Mouse (Mus musculus) brain, adult 2 months (tissue): Measurements from ENCODE around the gene Uckl1.

Experiments
- DNase-seq: peaks from one replicate; pipeline ENCODE4 v3.0.0; 2011; ENCODE audit warnings: low read depth, low spot score

The Uckl1 gene

GRCm38 (mm10) chr2:181584411-181584942, at the start of gene Uckl1:
Uckl1 (minus strand) TSS chr2:181584892.
- no peak for DNase-seq

DNA sequence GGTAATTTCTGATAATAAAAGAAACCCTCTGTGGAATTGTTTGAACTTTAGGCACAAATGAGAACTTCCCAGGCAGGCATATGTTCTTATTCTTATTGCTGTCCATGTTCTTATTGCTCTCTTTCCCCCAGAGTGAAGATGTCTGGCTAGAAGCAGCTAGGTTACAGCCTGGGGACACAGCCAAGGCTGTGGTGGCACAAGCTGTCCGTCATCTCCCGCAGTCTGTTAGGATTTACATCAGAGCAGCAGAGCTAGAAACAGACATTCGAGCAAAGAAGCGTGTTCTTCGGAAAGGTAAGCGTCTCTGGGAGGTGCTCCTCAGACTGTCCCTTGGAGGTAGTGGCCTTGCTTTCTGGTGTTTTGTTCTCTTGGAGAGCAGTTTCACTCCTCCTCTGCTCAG, 47.9 kb upstream of the Uckl1 start:
- peak; percentile 83 for DNase-seq

DNA sequence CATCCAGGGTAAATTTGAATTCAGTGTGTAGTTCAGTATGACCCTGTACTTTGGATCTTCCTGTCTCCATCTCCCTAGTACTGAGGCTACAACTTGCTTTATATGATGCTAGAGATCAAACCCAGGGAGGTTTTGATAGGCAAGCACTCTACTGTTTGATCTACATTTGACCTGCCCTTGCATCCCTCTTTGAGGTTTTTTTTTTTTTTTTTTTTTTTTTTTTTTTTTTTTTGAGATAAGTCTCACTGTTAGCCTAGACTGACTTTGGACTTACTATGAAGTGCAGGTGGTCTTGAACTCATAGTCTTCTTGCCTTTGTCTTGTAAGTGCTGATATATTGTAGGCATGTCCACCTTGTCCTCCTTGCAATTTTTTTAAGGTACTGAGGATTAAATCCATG, 43.8 kb upstream of the Uckl1 start:
- no peak for DNase-seq

DNA sequence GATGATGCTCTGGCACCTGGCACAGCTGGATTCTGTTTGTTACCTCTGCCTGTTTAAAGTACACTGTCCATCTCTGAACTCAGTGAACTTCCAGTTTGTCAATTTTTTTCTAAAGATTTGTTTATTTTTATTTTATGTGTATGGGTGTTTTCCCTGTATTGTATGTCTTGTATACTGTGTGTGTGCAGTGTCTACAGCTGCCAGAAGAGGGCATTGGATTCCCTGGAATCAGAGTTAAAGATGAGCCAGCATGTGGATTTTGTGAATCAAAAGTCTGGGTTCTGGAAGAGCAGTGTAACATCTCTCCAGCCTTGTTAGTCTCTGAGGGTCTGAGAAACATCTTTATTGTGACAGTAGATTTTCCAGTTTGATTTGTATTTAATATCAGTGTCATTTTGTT, 38.7 kb upstream of the Uckl1 start:
- peak; percentile 51 for DNase-seq

GRCm38 (mm10) chr2:181618761-181619495, 34.2 kb upstream of the Uckl1 start:
- no peak for DNase-seq

DNA sequence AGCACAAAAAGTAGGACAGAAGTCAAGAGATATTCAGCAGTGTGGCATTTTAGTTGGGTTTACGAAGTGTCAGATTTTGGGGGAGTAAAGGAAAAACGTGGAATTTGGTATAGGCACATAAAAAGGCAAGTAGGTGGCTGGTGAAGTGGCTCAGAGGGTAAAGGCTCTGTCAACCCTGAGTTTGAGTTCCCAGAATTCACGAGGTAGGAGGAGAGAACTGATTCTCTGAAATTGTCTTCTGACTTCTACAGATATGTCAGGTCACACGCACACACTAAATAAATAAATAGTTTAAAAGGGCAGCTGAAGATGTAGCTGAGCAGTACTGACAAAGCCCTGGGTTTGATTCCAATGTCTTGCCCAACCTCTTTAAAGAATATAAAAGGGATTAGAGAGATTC, 17.7 kb upstream of the Uckl1 start:
- DNase-seq: no peak

DNA sequence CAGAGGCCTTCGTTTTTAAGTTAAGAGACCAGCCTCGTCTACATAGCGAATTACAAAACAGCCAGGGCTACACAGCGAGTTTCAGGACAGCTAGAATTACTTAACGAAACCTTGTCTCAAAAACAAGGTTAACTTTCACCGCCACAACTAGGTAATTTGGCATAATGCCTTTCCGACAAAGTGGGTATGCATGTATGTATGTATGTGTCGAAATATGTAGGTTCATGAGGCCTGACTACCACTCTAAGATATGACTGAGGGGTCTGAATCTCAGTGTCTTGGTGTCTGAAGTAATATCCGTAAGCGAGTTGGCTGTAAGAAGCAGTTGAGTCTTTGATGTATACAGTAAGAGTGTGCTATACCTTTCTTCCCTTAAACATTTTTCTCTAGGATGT, 17.1 kb upstream of the Uckl1 start:
- DNase-seq: no peak

GRCm38 (mm10) chr2:181600828-181601750, 16.4 kb upstream of the Uckl1 start:
- DNase-seq: peak; percentile 99

DNA sequence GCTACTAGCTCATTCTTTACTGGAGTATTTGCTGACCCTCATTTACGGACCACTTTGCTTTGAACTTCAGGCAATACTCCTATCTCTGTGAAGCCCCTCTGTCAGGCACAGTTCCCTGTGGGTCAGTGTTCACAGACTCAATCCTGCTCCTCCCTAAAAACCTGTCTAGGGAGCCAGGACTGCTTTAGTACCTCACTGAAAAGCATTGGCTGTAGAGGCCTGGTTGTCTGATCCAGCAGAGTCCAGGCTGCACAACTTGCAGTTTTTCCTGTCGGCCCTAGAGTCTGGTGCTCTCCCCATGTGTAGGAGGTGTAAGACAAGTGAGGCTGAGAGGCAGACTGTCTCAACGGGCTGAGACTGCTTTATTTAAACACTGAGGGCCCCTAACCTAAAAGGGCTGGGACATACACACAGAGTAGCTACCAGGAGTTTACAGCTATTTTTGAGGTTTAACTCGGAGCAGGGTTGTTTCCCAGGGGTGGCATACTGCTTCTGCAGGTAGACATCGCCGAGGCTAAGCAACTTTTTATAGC, 15.6 kb upstream of the Uckl1 start:
- peak; percentile 68 for DNase-seq

GRCm38 (mm10) chr2:181598454-181599351, 14.0 kb upstream of the Uckl1 start, which contains the start of gene Samd10:
Samd10 (minus strand) TSS chr2:181599212.
- DNase-seq: peak; percentile 85

DNA sequence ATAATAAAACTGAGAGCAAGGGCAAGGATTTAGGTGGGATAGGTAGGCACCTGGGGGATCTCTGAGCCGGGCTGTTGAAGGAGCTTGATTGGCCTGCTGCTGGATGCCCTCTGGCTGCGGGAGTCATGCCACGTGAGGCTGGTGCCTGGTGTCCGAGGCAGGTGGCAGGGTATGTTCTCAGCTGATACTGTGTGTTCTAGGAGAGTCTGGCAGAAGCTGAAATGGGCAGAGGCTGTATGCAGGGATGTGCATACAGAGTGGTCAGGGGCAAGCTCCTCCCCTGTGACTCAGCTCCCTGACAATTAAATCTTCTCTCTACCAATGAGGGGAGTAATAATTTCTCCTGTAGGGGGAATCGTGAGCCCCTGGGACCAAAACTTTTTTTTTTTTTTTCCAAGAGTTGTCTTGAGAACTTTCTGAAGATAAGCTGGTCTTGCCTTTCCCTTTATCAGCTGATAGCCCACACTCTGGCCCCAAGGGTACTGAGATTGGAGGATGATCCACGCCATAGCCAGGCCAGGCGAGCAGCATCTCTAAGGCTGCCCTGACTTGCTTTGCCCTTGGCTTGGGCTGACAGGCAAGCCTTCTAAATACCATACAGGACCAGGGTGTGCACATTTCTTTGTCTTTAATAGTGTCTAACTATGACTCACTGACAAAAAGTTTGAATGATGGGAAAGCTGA, 12.8 kb upstream of the Uckl1 start:
- peak; percentile 53 for DNase-seq

DNA sequence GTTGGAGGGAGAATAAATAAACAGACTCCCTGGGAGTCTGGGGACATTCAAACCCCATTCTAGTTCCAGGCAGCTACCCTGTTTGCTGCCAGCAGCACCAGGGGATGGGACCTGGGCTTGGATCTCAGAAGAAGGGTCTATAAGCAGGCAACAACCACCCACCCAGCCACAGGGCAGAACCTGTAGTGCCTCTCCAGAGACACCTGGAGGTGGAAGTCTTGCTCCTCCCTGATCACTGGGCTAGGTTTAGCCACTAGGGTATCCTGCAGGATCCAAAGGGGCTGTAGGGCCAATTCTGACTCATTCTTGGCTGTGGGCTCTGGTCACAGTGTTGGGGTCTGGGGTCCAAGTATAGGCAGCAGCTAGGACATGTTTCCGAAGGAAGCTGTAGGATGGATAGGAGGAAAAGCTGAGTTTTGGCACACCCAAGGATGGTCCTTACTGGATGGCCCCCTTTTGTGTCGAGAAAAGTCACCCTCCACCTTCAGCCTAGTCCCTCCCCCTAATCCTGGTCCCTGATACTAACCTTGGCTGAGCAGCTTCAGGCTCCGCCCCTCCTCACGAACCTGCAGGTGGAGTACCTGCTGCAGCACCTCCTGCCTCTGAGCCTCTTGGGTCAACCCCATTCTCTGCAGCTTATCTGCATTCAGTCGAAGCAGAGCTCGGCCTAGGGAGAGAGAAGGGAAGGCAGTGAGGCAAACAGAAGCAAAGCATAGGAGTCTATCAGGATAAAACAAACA, 11.7 kb upstream of the Uckl1 start:
- no peak for DNase-seq

DNA sequence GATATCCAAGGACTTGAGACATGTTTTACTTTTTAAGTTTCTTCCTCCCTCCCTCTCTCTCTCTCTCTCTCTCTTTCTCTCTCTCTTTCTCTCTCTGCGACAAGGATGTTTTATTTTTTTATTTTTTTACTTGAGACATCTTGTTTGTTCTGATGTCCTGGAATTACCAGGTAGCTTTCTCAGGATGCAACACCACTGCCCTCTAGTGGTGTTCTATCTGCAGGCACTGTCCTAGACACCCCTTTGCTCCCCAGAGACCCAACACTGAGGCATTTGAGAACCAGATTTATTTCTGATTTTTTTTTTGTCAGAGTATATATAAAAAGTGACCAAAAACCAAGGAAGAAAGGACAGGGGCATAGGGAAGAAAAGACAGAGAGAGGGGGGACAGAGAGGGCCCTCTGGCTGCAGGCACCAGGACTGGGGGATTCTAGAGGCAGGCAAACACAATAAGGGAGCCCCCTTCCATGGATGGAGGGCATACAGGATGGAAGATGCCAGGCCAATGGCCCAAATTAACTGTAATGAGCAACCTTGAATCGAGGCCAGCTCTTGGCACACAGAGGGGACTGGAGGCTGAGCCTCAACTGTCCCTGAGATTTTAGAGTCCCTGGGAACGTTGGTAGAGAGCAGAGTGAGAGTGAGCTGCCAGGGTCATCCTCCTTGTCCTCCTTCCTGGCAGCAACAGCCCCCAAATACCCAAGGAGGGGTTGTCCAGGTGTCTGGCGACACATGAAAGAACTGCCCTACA, 10.4 kb upstream of the Uckl1 start:
- peak; percentile 81 for DNase-seq

DNA sequence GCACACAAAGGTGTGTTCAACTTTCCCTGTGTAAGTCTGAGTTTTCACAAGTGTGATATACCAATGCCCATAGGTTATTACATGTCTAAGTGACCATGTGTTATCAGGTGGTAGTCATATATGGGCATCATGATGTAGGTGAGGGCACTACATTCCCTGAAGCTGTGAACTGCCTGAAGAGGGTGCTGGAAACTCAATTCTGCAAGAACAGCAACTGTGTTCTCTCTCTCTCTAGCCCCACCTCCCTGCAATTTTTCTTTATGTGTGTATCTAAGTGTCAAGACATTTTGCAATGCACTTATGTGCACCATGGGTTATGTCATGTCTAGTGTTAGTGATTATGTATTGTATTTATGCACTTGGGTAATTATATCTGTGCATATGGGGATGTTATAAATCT, 9.2 kb upstream of the Uckl1 start:
- DNase-seq: no peak

GRCm38 (mm10) chr2:181593042-181593421, 8.3 kb upstream of the Uckl1 start:
- peak; percentile 50 for DNase-seq

- peak; percentile 82 for DNase-seq
Observed at GRCm38 (mm10) chr2:181592231-181593041, 7.7 kb upstream of the Uckl1 start, which contains the start of gene Zfp512b. Zfp512b (minus strand) TSS chr2:181592803.

DNA sequence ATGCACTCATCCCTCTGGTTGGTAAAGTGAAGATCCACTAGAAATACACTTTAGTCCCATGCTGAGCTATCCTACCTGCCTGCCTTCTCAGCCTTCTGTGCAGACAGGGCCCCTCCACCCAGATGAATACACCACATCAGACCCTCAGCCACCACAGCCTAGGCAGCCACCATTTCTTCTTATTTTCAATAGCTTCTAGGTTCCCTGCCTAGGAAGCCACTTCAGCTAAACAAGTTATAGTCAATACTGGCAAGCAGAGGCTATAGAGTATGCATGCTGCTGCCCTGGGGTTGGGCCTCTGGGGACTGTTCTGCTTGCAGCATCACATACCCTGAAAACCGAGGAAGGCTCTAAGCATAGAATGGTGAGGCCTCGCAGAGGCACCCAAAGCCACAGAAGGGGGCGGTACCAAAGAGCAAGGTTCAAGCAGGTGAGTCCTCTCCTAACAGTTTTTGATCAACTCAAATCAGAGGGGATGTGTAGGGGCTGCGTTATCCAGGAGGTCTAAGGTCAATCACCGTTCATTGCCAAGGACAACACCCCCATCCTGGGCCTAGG, 6.9 kb upstream of the Uckl1 start, which contains the start of gene Prpf6:
TSS of gene Prpf6 (plus strand) at position 341 of the 558 bp plus-strand sequence.
- no peak for DNase-seq

DNA sequence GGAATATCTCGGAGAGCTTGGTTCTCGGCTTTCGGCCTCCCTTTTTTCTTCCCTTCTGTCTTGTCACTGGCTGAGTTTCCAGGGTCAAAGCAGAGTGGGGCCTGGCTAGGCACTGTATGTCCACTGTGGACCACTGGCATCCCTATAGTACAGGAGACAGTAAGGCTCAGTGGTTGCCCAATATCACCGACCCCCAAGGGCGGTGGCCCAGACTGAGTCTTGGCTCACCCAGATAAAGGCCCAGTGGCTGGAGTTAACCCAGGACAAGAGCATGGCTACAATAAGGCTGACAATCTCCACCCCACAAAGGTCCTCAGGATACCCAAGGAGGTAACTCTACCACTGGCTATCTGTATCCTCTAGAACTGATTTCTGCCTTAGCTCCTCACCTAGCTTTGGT, 5.8 kb upstream of the Uckl1 start:
- DNase-seq: no peak
